Mouse (Mus musculus) small intestine, adult 2 months (tissue): ENCODE data around the gene Cdk6. TPM values are rescaled to one million over a fixed set of nuclear protein-coding genes. Genes with fewer than 3 reads are reported as not detected.

Source experiments
- H3K27ac ChIP-seq: fragments of 200-500 bp; 2 replicates; pipeline ENCODE4 v1.5.1; 2012; ENCODE audit warnings: low read depth, low read length, control low read depth, inconsistent platforms; ENCODE audit not compliant: insufficient read depth
- H3K27me3 ChIP-seq: fragments of 200-500 bp; 2 replicates; pipeline ENCODE4 v1.6.1; 2012; ENCODE audit warnings: mild to moderate bottlenecking, moderate library complexity, low read length, inconsistent platforms; ENCODE audit not compliant: control insufficient read depth, insufficient read depth
- H3K36me3 ChIP-seq: fragments of 200-500 bp; 2 replicates; pipeline ENCODE4 v1.6.1; 2012; ENCODE audit warnings: mild to moderate bottlenecking, low read length, control low read depth, inconsistent platforms; ENCODE audit not compliant: control insufficient read depth, insufficient read depth
- H3K4me1 ChIP-seq: fragments of 200-500 bp; 2 replicates; pipeline ENCODE4 v1.6.1; 2012; ENCODE audit warnings: low read length, inconsistent platforms, mixed read lengths; ENCODE audit not compliant: control insufficient read depth, insufficient read depth, insufficient read length
- H3K4me3 ChIP-seq: fragments of 200-500 bp; 2 replicates; pipeline ENCODE4 v1.5.1; 2012; ENCODE audit warnings: low read depth, mild to moderate bottlenecking, control low read depth, inconsistent platforms, low read length, moderate library complexity
- CTCF ChIP-seq: fragments of 200-500 bp; IDR thresholded peaks from 2 replicates; pipeline ENCODE4 v1.5.1; 2012; ENCODE audit warnings: low read depth, mild to moderate bottlenecking, control low read depth, inconsistent platforms, low read length, moderate library complexity, mixed read lengths; ENCODE audit not compliant: insufficient replicate concordance, insufficient read length; ENCODE audit errors: extremely low read depth
- POLR2A ChIP-seq: fragments of 200-500 bp; IDR thresholded peaks from 2 replicates; pipeline ENCODE4 v1.6.1; 2012; ENCODE audit warnings: low read depth, mild to moderate bottlenecking, control low read depth, inconsistent platforms, low read length, moderate library complexity
- WGBS: fragments of 180-500 bp; shearing (Covaris S2); methylation state at CpG from one replicate; pipeline ENCODE4 v1.1.7; 2018; 5-methylcytosine and 5-hydroxymethylcytosine counted together
- polyA plus RNA-seq: library from polyadenylated mRNA; depleted of rRNA; stranded (reverse); fragments of >200 nt; gene quantifications from 2 replicates; pipeline ENCODE4 v1.2.3, GENCODE M21; 2012

The Cdk6 gene
- polyA plus RNA-seq, 1 experiment = 7.7 TPM

- Histone ChIP-seq H3K36me3 (0 out of 2 replicates have a peak, but pooled peaks cover 2% of the 10 kb centered on the region), H3K4me1 (peaks cover 3% of the 10 kb centered on the region; the same call in 1 of the 2 replicates), H3K27me3 (no peaks in the 10 kb centered on the region), H3K27ac (no peak overlapping the region), H3K4me3 (no peak overlapping the region)
- WGBS = 90% methylated on average over 13 of the region's 13 CpGs
- TF ChIP-seq CTCF = no peak
- TF ChIP-seq POLR2A = no peak
Measured at GRCm38 (mm10) chr5:3492776-3493636, 151.7 kb downstream of the Cdk6 start.

GRCm38 (mm10) chr5:3493968-3494367 is 152.7 kb downstream of the Cdk6 start:
- TF ChIP-seq CTCF = no peak
- no peak for TF ChIP-seq POLR2A
- peaks cover 3% of the 10 kb centered on the region; the same call in 1 of the 2 replicates for H3K4me1 ChIP-seq
- no peaks in the 10 kb centered on the region for H3K27me3 ChIP-seq
- H3K27ac ChIP-seq = no peak overlapping the region
- 0 out of 2 replicates have a peak, but pooled peaks cover 2% of the 10 kb centered on the region for H3K36me3 ChIP-seq
- WGBS = 88% methylated on average over 9 of the region's 9 CpGs
- H3K4me3 ChIP-seq = no peak overlapping the region

GRCm38 (mm10) chr5:3494452-3495187 is 153.3 kb downstream of the Cdk6 start:
- 0 out of 2 replicates have a peak, but pooled peaks cover 2% of the 10 kb centered on the region for H3K36me3 ChIP-seq
- H3K27me3 ChIP-seq = no peaks in the 10 kb centered on the region
- WGBS = 75% methylated on average over 8 of the region's 8 CpGs
- no peak overlapping the region for H3K27ac ChIP-seq
- TF ChIP-seq CTCF (no peak), POLR2A (no peak)
- H3K4me1 ChIP-seq = peaks cover 3% of the 10 kb centered on the region; the same call in 1 of the 2 replicates
- H3K4me3 ChIP-seq = no peak overlapping the region

- TF ChIP-seq CTCF (no peak), POLR2A (no peak)
- Histone ChIP-seq H3K27ac (no peak overlapping the region), H3K27me3 (no peaks in the 10 kb centered on the region), H3K36me3 (0 out of 2 replicates have a peak, but pooled peaks cover 2% of the 10 kb centered on the region), H3K4me3 (no peak overlapping the region), H3K4me1 (peaks cover 10% of the 10 kb centered on the region)
- WGBS = 65% methylated on average over 5 of the region's 5 CpGs
Measured at GRCm38 (mm10) chr5:3497505-3497925, 156.2 kb downstream of the Cdk6 start.

- H3K4me1 ChIP-seq = peaks cover 14% of the 10 kb centered on the region
- H3K27me3 ChIP-seq = no peaks in the 10 kb centered on the region
- H3K36me3 ChIP-seq = no peaks in the 10 kb centered on the region
- no peak overlapping the region for H3K4me3 ChIP-seq
- TF ChIP-seq POLR2A = no peak
- no peak for TF ChIP-seq CTCF
- WGBS = 90% methylated on average over 5 of the region's 5 CpGs
- no peak overlapping the region for H3K27ac ChIP-seq
Measured at GRCm38 (mm10) chr5:3500298-3500697, 159.0 kb downstream of the Cdk6 start.

- Histone ChIP-seq H3K27me3 (no peaks in the 10 kb centered on the region), H3K4me1 (peaks cover 14% of the 10 kb centered on the region), H3K27ac (peak overlapping the region; percentile 39; the same call in 1 of the 2 replicates), H3K36me3 (no peaks in the 10 kb centered on the region), H3K4me3 (no peak overlapping the region)
- 52% methylated on average over 8 of the region's 8 CpGs for WGBS
- TF ChIP-seq POLR2A (no peak), CTCF (no peak)
Measured at GRCm38 (mm10) chr5:3500957-3501563, 159.8 kb downstream of the Cdk6 start.

GRCm38 (mm10) chr5:3501564-3502001 is 160.3 kb downstream of the Cdk6 start:
- Histone ChIP-seq H3K36me3 (no peaks in the 10 kb centered on the region), H3K27me3 (no peaks in the 10 kb centered on the region), H3K4me1 (peaks cover 14% of the 10 kb centered on the region), H3K27ac (peak overlapping the region; percentile 39; the same call in 1 of the 2 replicates), H3K4me3 (no peak overlapping the region)
- 23% methylated on average over 8 of the region's 8 CpGs for WGBS
- TF ChIP-seq POLR2A (no peak), CTCF (no peak)
